Mouse (Mus musculus) midbrain, embryonic 13.5 days (tissue): Measurements from ENCODE around the gene Otogl. TPM values are rescaled to one million over a fixed set of nuclear protein-coding genes. Genes with fewer than 3 reads are reported as not detected.
A peak's percentile ranks its signal among the peaks of the same experiment; 100 is the strongest.

ENCODE experiments used
- ATAC-seq: fragments of 200-750 bp; cut with Nextera tagmentation; 2 replicates; pipeline ENCODE4 v1.8.0; 2017; ENCODE audit warnings: mild to moderate bottlenecking, moderate TSS enrichment, moderate library complexity
- H3K27ac ChIP-seq: fragments of 300-500 bp; sonication (generic); 2 replicates; pipeline ENCODE4 v1.5.1; 2015; ENCODE audit warnings: inconsistent platforms, mild to moderate bottlenecking, moderate library complexity
- H3K27me3 ChIP-seq: fragments of 300-500 bp; sonication (generic); 2 replicates; pipeline ENCODE4 v1.6.1; 2015; ENCODE audit warnings: mild to moderate bottlenecking, inconsistent platforms
- H3K36me3 ChIP-seq: fragments of 300-500 bp; sonication (generic); 2 replicates; pipeline ENCODE4 v1.6.1; 2015; ENCODE audit warnings: mild to moderate bottlenecking, inconsistent platforms
- H3K4me1 ChIP-seq: fragments of 300-500 bp; sonication (generic); replicated peaks from 2 replicates; pipeline ENCODE4 v1.6.1; 2015; ENCODE audit warnings: inconsistent platforms
- H3K4me2 ChIP-seq: fragments of 300-500 bp; sonication (generic); replicated peaks from 2 replicates; pipeline ENCODE4 v1.6.1; 2015; ENCODE audit warnings: moderate library complexity, mild to moderate bottlenecking, inconsistent platforms
- H3K4me3 ChIP-seq: fragments of 300-500 bp; sonication (generic); replicated peaks from 2 replicates; pipeline ENCODE4 v1.5.1; 2015; ENCODE audit warnings: mild to moderate bottlenecking, inconsistent platforms
- H3K9ac ChIP-seq: fragments of 300-500 bp; sonication (generic); replicated peaks from 2 replicates; pipeline ENCODE4 v1.6.1; 2015; ENCODE audit warnings: mild to moderate bottlenecking, inconsistent platforms
- H3K9me3 ChIP-seq: fragments of 300-500 bp; sonication (generic); 2 replicates; pipeline ENCODE4 v1.6.1; 2016; ENCODE audit warnings: mild to moderate bottlenecking, inconsistent platforms
- WGBS: fragments of 180-500 bp; shearing (Covaris S2); methylation state at CpG from one replicate; pipeline ENCODE4 v1.1.7; 2015; 5-methylcytosine and 5-hydroxymethylcytosine counted together
- polyA plus RNA-seq: library from polyadenylated mRNA; unstranded; fragments of >200 nt; fragmentation: Nextera tagmentation; extraction: Ambion mirVana; gene quantifications from 2 replicates; pipeline ENCODE4 v1.2.1, GENCODE M21; 2015

Otogl gene
- polyA plus RNA-seq, 1 experiment from 2014 or later = 0.03 TPM

- no peak for ATAC-seq
- Histone ChIP-seq H3K4me3 (no peak overlapping the region), H3K27ac (no peak overlapping the region), H3K9ac (no peak overlapping the region), H3K27me3 (no peaks in the 10 kb centered on the region), H3K4me1 (no peaks in the 10 kb centered on the region), H3K9me3 (no peaks in the 10 kb centered on the region), H3K36me3 (no peaks in the 10 kb centered on the region), H3K4me2 (no peak overlapping the region)
- 68% methylated on average over 13 of the region's 13 CpGs for WGBS
Observed at GRCm38 (mm10) chr10:107901204-107901879, 10.6 kb downstream of the Otogl start.

- no peak overlapping the region for H3K4me3 ChIP-seq
- H3K27me3 ChIP-seq = no peaks in the 10 kb centered on the region
- H3K9ac ChIP-seq = no peak overlapping the region
- no peaks in the 10 kb centered on the region for H3K4me1 ChIP-seq
- H3K4me2 ChIP-seq = no peak overlapping the region
- H3K9me3 ChIP-seq = no peaks in the 10 kb centered on the region
- H3K27ac ChIP-seq = no peak overlapping the region
- WGBS = 91% methylated on average over 6 of the region's 6 CpGs
- no peak for ATAC-seq
- H3K36me3 ChIP-seq = no peaks in the 10 kb centered on the region
Observed at GRCm38 (mm10) chr10:107899946-107900345, 12.0 kb downstream of the Otogl start.

DNA sequence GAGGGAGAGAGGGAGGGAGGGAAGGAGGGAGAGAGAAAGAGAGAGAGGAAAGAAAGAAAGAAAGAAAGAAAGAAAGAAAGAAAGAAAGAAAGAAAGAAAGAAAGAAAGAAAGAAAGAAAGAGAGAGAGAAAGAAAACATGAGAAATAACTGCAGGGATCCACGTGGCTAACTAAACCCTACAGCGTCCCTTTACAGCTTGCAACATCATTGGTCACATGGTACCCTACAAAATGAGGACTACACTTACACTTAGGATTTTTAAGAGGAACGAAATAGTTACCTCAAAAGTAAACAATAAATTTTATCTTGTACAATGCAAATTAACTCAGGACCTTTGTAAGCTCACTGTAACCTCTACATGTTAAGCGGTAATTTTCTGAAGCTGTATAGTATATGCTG is 15.8 kb downstream of the Otogl start:
- WGBS = 90% methylated on average over 4 of the region's 4 CpGs
- H3K27me3 ChIP-seq = no peaks in the 10 kb centered on the region
- no peak overlapping the region for H3K4me2 ChIP-seq
- no peak overlapping the region for H3K27ac ChIP-seq
- no peaks in the 10 kb centered on the region for H3K4me1 ChIP-seq
- H3K9ac ChIP-seq = no peak overlapping the region
- H3K4me3 ChIP-seq = no peak overlapping the region
- H3K9me3 ChIP-seq = no peaks in the 10 kb centered on the region
- H3K36me3 ChIP-seq = no peaks in the 10 kb centered on the region
- ATAC-seq = no peak

GRCm38 (mm10) chr10:107894663-107895581 is 17.0 kb downstream of the Otogl start:
- no peak for ATAC-seq
- 64% methylated on average over 8 of the region's 8 CpGs for WGBS
- no peaks in the 10 kb centered on the region for H3K27me3 ChIP-seq
- no peaks in the 10 kb centered on the region for H3K4me1 ChIP-seq
- no peak overlapping the region for H3K4me2 ChIP-seq
- no peaks in the 10 kb centered on the region for H3K36me3 ChIP-seq
- H3K9ac ChIP-seq = no peak overlapping the region
- no peak overlapping the region for H3K4me3 ChIP-seq
- H3K27ac ChIP-seq = no peak overlapping the region
- H3K9me3 ChIP-seq = no peaks in the 10 kb centered on the region

DNA sequence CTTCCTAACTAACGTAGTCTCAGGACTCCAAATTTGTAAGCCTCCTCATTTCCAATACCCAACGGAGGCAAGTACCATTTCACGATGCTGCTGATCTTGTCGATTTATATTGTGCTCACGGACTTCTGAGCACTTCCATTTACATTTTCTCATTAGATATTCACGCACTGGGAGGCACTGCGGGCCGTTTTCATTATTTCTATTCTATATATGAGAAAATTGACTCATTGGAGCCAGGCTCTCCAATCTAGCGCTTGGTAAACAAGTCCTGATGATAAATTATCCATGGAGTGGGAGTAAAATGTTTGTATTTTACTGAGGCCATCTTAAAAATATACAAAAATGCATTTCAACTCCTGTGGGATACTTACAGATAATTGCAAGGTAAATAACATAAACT is 21.5 kb downstream of the Otogl start:
- Histone ChIP-seq H3K4me2 (no peak overlapping the region), H3K9me3 (no peaks in the 10 kb centered on the region), H3K4me1 (no peaks in the 10 kb centered on the region), H3K27me3 (no peaks in the 10 kb centered on the region), H3K27ac (no peak overlapping the region), H3K4me3 (no peak overlapping the region), H3K9ac (no peak overlapping the region), H3K36me3 (no peaks in the 10 kb centered on the region)
- WGBS = 56% methylated on average over 9 of the region's 9 CpGs
- 0 out of 2 replicates have a peak, but pooled peaks have one; percentile 55 for ATAC-seq

- no peak for ATAC-seq
- H3K9ac ChIP-seq = no peak overlapping the region
- no peaks in the 10 kb centered on the region for H3K36me3 ChIP-seq
- H3K4me1 ChIP-seq = no peaks in the 10 kb centered on the region
- no peak overlapping the region for H3K4me3 ChIP-seq
- H3K27me3 ChIP-seq = no peaks in the 10 kb centered on the region
- no peak overlapping the region for H3K27ac ChIP-seq
- no peak overlapping the region for H3K4me2 ChIP-seq
- 95% methylated on average over 5 of the region's 5 CpGs for WGBS
- no peaks in the 10 kb centered on the region for H3K9me3 ChIP-seq
Observed at GRCm38 (mm10) chr10:107872542-107872941, 39.4 kb downstream of the Otogl start.

- H3K4me2 ChIP-seq = no peak overlapping the region
- H3K4me1 ChIP-seq = no peaks in the 10 kb centered on the region
- 89% methylated on average over 4 of the region's 4 CpGs for WGBS
- H3K27me3 ChIP-seq = no peaks in the 10 kb centered on the region
- H3K27ac ChIP-seq = no peak overlapping the region
- H3K4me3 ChIP-seq = no peak overlapping the region
- no peak overlapping the region for H3K9ac ChIP-seq
- no peak for ATAC-seq
- no peaks in the 10 kb centered on the region for H3K36me3 ChIP-seq
- no peaks in the 10 kb centered on the region for H3K9me3 ChIP-seq
Observed at GRCm38 (mm10) chr10:107872109-107872508, 39.8 kb downstream of the Otogl start.

DNA sequence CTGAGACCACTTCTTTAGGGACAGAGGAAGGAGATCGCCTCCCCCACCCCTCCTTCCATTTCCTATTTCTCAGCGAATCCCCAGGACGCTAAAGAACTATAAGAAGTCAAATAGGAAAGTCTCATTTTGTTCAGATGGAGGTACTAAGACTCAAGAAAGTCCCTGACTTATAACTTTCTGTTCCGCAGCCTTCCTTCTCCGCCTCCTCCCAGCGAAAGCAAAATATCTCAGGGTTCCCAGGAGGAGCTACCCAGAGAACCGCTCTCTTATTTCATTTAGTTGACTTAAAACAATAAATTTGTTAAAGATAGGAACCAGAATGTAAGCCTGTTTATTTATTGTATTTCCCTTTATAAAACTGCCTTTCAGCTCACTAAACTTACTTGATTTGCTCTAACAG is 41.4 kb downstream of the Otogl start:
- Histone ChIP-seq H3K27me3 (no peaks in the 10 kb centered on the region), H3K27ac (no peak overlapping the region), H3K9me3 (no peaks in the 10 kb centered on the region), H3K4me1 (no peaks in the 10 kb centered on the region), H3K4me2 (no peak overlapping the region), H3K4me3 (no peak overlapping the region), H3K36me3 (no peaks in the 10 kb centered on the region), H3K9ac (no peak overlapping the region)
- 81% methylated on average over 7 of the region's 7 CpGs for WGBS
- no peak for ATAC-seq

- Histone ChIP-seq H3K4me2 (no peak overlapping the region), H3K27me3 (no peaks in the 10 kb centered on the region), H3K27ac (no peak overlapping the region), H3K9me3 (no peaks in the 10 kb centered on the region), H3K4me1 (no peaks in the 10 kb centered on the region), H3K9ac (no peak overlapping the region), H3K4me3 (no peak overlapping the region), H3K36me3 (no peaks in the 10 kb centered on the region)
- WGBS = 94% methylated on average over 8 of the region's 8 CpGs
- no peak for ATAC-seq
Observed at GRCm38 (mm10) chr10:107868904-107869303, 43.0 kb downstream of the Otogl start.

GRCm38 (mm10) chr10:107867414-107867813 is 44.5 kb downstream of the Otogl start:
- Histone ChIP-seq H3K27ac (no peak overlapping the region), H3K36me3 (no peaks in the 10 kb centered on the region), H3K4me2 (no peak overlapping the region), H3K4me1 (no peaks in the 10 kb centered on the region), H3K4me3 (no peak overlapping the region), H3K9ac (no peak overlapping the region), H3K27me3 (no peaks in the 10 kb centered on the region), H3K9me3 (no peaks in the 10 kb centered on the region)
- 73% methylated on average over 4 of the region's 4 CpGs for WGBS
- no peak for ATAC-seq

GRCm38 (mm10) chr10:107860235-107860917 is 51.6 kb downstream of the Otogl start:
- Histone ChIP-seq H3K4me2 (no peak overlapping the region), H3K9me3 (no peaks in the 10 kb centered on the region), H3K9ac (no peak overlapping the region), H3K4me3 (no peak overlapping the region), H3K4me1 (no peaks in the 10 kb centered on the region), H3K36me3 (no peaks in the 10 kb centered on the region), H3K27me3 (no peaks in the 10 kb centered on the region), H3K27ac (no peak overlapping the region)
- 86% methylated on average over 8 of the region's 8 CpGs for WGBS
- ATAC-seq = no peak

DNA sequence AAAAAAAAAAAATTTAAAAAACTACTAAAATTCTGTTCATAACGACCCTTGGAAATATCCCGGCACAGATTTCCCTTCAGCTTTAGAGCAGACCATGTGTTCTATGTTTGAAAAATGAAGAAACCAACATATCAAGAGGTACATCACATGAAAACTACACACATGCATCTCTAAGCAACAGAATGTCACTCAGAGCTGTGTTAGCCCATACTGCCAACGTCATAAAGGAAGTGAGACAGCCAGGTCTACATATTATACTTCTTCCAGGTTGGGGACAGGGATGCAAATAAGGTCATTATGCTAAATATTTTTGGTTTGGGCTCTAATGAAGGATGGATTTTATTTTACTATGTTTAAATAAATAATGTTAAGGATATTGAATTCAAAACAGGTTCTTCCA is 52.7 kb downstream of the Otogl start:
- ATAC-seq = no peak
- Histone ChIP-seq H3K9me3 (no peaks in the 10 kb centered on the region), H3K27ac (no peak overlapping the region), H3K36me3 (no peaks in the 10 kb centered on the region), H3K4me3 (no peak overlapping the region), H3K4me1 (no peaks in the 10 kb centered on the region), H3K9ac (no peak overlapping the region), H3K4me2 (no peak overlapping the region), H3K27me3 (no peaks in the 10 kb centered on the region)
- WGBS = 96% methylated on average over 3 of the region's 3 CpGs
